Mouse (Mus musculus) neural tube, embryonic 10.5 days (tissue): ENCODE results near the gene Lrig1.

Source experiments
- DNase-seq: peaks from one replicate; pipeline ENCODE4 v3.0.0-alpha.2; 2017; ENCODE audit warnings: low spot score; ENCODE audit errors: extremely low spot score

The Lrig1 gene

GRCm38 (mm10) chr6:94698509-94699172, 1.3 kb downstream of the Lrig1 start:
- no peak for DNase-seq

GRCm38 (mm10) chr6:94697423-94697822, 2.5 kb downstream of the Lrig1 start:
- DNase-seq: no peak

GRCm38 (mm10) chr6:94696182-94697080, 3.5 kb downstream of the Lrig1 start:
- no peak for DNase-seq

GRCm38 (mm10) chr6:94695121-94695930, 4.6 kb downstream of the Lrig1 start:
- DNase-seq: no peak

GRCm38 (mm10) chr6:94694481-94694880, 5.5 kb downstream of the Lrig1 start:
- DNase-seq: no peak

GRCm38 (mm10) chr6:94693091-94693490, 6.9 kb downstream of the Lrig1 start:
- DNase-seq: no peak

- no peak for DNase-seq
Observed at GRCm38 (mm10) chr6:94692003-94692402, 8.0 kb downstream of the Lrig1 start.

GRCm38 (mm10) chr6:94690247-94690646, 9.7 kb downstream of the Lrig1 start:
- no peak for DNase-seq

- DNase-seq: no peak
Observed at GRCm38 (mm10) chr6:94688722-94689121, 11.2 kb downstream of the Lrig1 start.

- DNase-seq: no peak
Observed at GRCm38 (mm10) chr6:94686048-94686447, 13.9 kb downstream of the Lrig1 start.

- DNase-seq: no peak
Observed at GRCm38 (mm10) chr6:94685611-94686010, 14.3 kb downstream of the Lrig1 start.

GRCm38 (mm10) chr6:94684844-94685557, 15.0 kb downstream of the Lrig1 start:
- no peak for DNase-seq

GRCm38 (mm10) chr6:94683701-94684100, 16.3 kb downstream of the Lrig1 start:
- no peak for DNase-seq

GRCm38 (mm10) chr6:94682270-94682618, 17.7 kb downstream of the Lrig1 start:
- no peak for DNase-seq

GRCm38 (mm10) chr6:94681446-94682269, 18.3 kb downstream of the Lrig1 start:
- DNase-seq: no peak

- no peak for DNase-seq
Observed at GRCm38 (mm10) chr6:94680760-94681445, 19.1 kb downstream of the Lrig1 start.

GRCm38 (mm10) chr6:94679249-94679648, 20.7 kb downstream of the Lrig1 start:
- DNase-seq: no peak

- DNase-seq: no peak
Observed at GRCm38 (mm10) chr6:94678377-94679164, 21.4 kb downstream of the Lrig1 start.

- no peak for DNase-seq
Observed at GRCm38 (mm10) chr6:94677448-94677847, 22.5 kb downstream of the Lrig1 start.
